In the genomic region with DNA sequence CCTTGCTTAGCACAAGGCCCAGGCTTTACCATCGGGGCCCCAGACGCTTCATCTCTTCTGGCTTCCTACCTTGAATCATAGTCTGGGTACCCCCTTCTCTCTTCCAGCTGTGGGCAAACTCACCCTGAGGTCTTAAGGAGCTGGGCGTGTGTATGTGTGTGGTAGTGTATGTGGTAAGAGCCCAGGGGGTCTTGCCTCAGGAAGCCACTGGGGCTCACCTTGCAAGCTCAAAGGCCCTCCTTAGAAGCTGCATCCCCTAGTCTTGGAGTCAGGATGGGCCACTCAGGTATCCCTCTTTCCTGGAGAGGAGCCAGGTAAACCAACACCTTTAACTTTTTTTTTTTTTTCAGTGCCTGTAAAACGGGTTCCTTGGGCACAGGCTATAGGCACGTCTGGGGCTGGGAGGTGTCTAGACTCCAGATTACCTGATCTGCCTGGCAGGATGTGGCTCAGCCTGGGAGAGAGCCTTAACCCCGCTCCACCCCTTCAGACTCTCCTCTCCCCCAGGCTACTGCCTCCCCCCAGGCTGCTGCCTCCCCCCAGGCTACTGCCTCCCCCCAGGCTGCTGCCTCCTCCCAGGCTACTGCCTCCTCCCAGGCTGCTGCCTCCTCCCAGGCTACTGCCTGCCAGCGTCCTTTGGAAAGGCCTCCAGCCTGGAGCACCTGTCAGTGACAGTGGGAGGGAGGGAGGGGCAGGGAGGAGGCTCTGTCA, we compare ENCODE assay signal across 13 mouse cellular contexts. TPM values are rescaled to one million over a fixed set of nuclear protein-coding genes. Genes with fewer than 3 reads are reported as not detected.
DNase-seq lines count a peak whose midpoint lies in the region; ATAC-seq lines count a peak whose summit lies in the region.
"Had no signal": no experiment of that assay in that cellular context is flagged by ENCODE, and none has a peak within 500 bp of the region (broad histone marks: within the 10 kb centered on the region; RNA-seq: fewer than 3 reads in every experiment).

No protein-coding gene starts in this region.

- H3K9ac ChIP-seq in intestine, embryonic 15.5 days, result no peak overlapping the region

- no peak overlapping the region for H3K4me3 ChIP-seq in intestine, embryonic 15.5 days (replicated peaks)

- H3K27ac ChIP-seq in intestine, embryonic 15.5 days, result peak overlapping the region; percentile 61

- H3K9me3 ChIP-seq in intestine, embryonic 15.5 days, result no peaks in the 10 kb centered on the region

- H3K4me1 ChIP-seq in intestine, embryonic 15.5 days (replicated peaks), result peaks cover 22% of the 10 kb centered on the region

- no peaks in the 10 kb centered on the region for H3K27me3 ChIP-seq in intestine, embryonic 15.5 days (replicated peaks)

- 0 out of 2 replicates have a peak, but pooled peaks cover 9% of the 10 kb centered on the region for H3K36me3 ChIP-seq in intestine, embryonic 15.5 days

- peak; percentile 19; the same call in 1 of the 2 replicates for ATAC-seq in intestine, embryonic 15.5 days
- ATAC-seq: forebrain, embryonic 16.5 days; liver, postnatal 0 days had no signal

- WGBS in intestine, embryonic 15.5 days, result 61% methylated on average over 6 of the region's 7 CpGs

- DNase-seq in cerebellum, adult 9-11 months, result peak; percentile 41
- no peak for DNase-seq in cerebellum, adult 9-10 months
- DNase-seq in testis, postnatal 10 days (ENCODE audit: low spot score), result peak; percentile 33
- DNase-seq in testis, postnatal 14 days (ENCODE audit: low spot score), result no peak
- DNase-seq in urinary bladder, postnatal 25 days (ENCODE audit: low spot score), result peak; percentile 18
- DNase-seq in kidney, postnatal 10 days, result no peak
- DNase-seq in right cerebral cortex, adult 18-20 months, result no peak
- DNase-seq: kidney, adult 2 months; layer of hippocampus, adult 9-11 months; left cerebral cortex, postnatal 4 days; liver, postnatal 0 days had no signal

- H3K4me2 ChIP-seq in intestine, embryonic 15.5 days (replicated peaks), result peak overlapping the region; percentile 85

RNA-seq across cellular contexts. Expression of gene Cdkn1a, which starts 6.2 kb away (rescaled TPM):
- polyA plus RNA-seq in intestine, embryonic 15.5 days (2015; fragmentation: Nextera tagmentation; extraction: Ambion mirVana), result 92.2 and 98.3 TPM in 2 replicates

RNA-seq across cellular contexts. Expression of gene Rab44, which starts 16.9 kb away (rescaled TPM):
- polyA plus RNA-seq in intestine, embryonic 15.5 days (2015; fragmentation: Nextera tagmentation; extraction: Ambion mirVana), result 0.53 and 0.61 TPM in 2 replicates
- polyA plus RNA-seq: forebrain, embryonic 16.5 days had no signal

Comparison
In these comparisons a context has a peak if more than half of its experiments do, and no peak if none do; other contexts are left out.
1. DNase-seq: peak in cerebellum, adult 9-11 months (single experiment), testis, postnatal 10 days (single experiment) and urinary bladder, postnatal 25 days (single experiment); none in cerebellum, adult 9-10 months (single experiment), testis, postnatal 14 days (single experiment), kidney, postnatal 10 days (single experiment) and right cerebral cortex, adult 18-20 months (single experiment).